Mouse (Mus musculus) G1E (cell line): ENCODE data around the gene H1fx.

ENCODE experiments used
- CTCF ChIP-seq: IDR thresholded peaks from 2 replicates; pipeline ENCODE4 v1.5.1; 2012; ENCODE audit warnings: low read depth, low read length, inconsistent platforms, mixed read lengths
- GATA1 ChIP-seq: IDR thresholded peaks from 2 replicates; pipeline ENCODE4 v1.6.1; 2012; ENCODE audit warnings: borderline replicate concordance, low read length, inconsistent platforms, mixed read lengths
- POLR2AphosphoS5 ChIP-seq: IDR thresholded peaks from 2 replicates; pipeline ENCODE4 v1.6.1; 2012; ENCODE audit warnings: low read depth, low read length, inconsistent platforms; ENCODE audit not compliant: insufficient replicate concordance

GRCm38 (mm10) chr6:87991886-87992285, 10.4 kb upstream of the H1fx start:
- TF ChIP-seq CTCF (no peak), GATA1 (no peak), POLR2AphosphoS5 (no peak)
